Mouse (Mus musculus): ENCODE measurements at regions not wholly inside any gene's neighbourhood (a gene's known extent, or its start where the extent isn't known, plus 50 kb on each side); places are given as distances from the start of the nearest gene placed in this dataset.

DNA sequence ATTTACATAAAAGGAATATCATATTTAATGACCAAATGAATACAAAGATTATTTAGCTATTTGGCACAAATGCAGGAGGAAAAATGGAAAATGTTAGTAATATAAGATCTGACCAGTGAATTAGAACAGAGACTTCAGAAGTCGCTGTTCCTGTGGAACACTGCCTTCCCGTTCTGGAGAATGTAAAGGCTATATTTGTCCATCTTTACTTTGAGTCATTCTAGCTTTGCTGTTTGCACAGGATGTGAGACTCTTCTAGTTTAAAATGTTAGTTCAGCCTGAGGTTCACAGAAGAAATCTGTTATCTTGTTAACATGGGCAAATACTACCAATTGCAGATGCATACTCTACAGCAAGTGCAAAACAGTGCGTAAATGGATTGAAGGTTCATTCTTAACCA lies 418.5 kb upstream of the Adgrl2 start:
- Histone ChIP-seq H3K27me3 (replicated peaks) (no peaks in the 10 kb centered on the region), H3K9ac (replicated peaks) (no peak overlapping the region), H3K27ac (replicated peaks) (no peak overlapping the region), H3K4me1 (peaks cover 6% of the 10 kb centered on the region), H3K4me3 (replicated peaks) (no peak overlapping the region), H3K4me2 (no peak overlapping the region), H3K9me3 (replicated peaks) (no peaks in the 10 kb centered on the region), H3K36me3 (no peaks in the 10 kb centered on the region)
- 87% methylated on average over 3 of the region's 3 CpGs for WGBS
- ATAC-seq (ENCODE audit: low FRiP score), result no peak

DNA sequence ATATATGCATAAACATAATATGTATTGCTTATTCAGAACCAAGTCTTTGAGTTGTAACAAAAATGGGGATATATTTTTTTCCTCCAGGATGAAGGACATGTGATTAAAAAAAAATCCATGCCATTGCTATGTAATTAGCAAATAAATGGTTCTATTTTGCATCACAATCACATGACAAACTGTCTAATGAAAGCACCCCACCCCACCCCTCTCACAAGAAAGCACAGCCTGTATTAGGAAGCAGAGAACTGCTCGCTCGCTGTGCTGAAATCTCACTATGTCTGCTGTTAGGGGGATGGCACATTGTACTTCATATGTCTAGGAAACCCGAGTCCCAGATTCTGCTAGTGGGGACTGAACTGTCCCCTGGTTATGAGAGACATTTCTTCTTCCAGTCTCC lies 415.5 kb upstream of the Adgrl2 start:
- H3K9me3 ChIP-seq (replicated peaks), result no peaks in the 10 kb centered on the region
- no peak overlapping the region for H3K27ac ChIP-seq (replicated peaks)
- H3K27me3 ChIP-seq (replicated peaks), result no peaks in the 10 kb centered on the region
- H3K36me3 ChIP-seq, result no peaks in the 10 kb centered on the region
- peaks cover 6% of the 10 kb centered on the region for H3K4me1 ChIP-seq
- H3K9ac ChIP-seq (replicated peaks), result no peak overlapping the region
- ATAC-seq (ENCODE audit: low FRiP score), result no peak
- WGBS, result 33% methylated on average over 3 of the region's 3 CpGs
- no peak overlapping the region for H3K4me2 ChIP-seq
- H3K4me3 ChIP-seq (replicated peaks), result no peak overlapping the region

DNA sequence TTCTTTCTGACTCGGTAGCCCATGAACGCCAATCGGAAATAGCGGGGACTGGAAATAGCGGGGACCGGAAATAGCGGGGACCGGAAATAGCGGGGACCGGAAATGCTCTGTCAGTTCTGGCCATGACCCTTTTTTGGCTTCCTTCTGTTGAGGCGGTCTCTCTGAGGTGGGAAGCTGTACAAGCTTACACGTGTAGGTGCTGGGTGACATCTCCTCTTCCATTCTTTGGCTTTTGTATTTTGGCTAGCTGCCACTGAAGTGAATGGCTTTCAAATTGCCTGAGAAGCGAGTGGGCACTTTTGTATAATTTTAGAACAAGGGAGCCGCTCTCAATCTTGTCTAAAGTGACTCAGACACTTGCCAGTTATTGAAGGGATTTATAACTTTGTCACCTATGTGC lies 414.3 kb upstream of the Adgrl2 start:
- no peak overlapping the region for H3K27ac ChIP-seq (replicated peaks)
- no peaks in the 10 kb centered on the region for H3K27me3 ChIP-seq (replicated peaks)
- no peak overlapping the region for H3K9ac ChIP-seq (replicated peaks)
- 86% methylated on average over 14 of the region's 14 CpGs for WGBS
- ATAC-seq (ENCODE audit: low FRiP score), result no peak
- H3K4me2 ChIP-seq, result no peak overlapping the region
- peaks cover 6% of the 10 kb centered on the region for H3K4me1 ChIP-seq
- no peaks in the 10 kb centered on the region for H3K36me3 ChIP-seq
- no peak overlapping the region for H3K4me3 ChIP-seq (replicated peaks)
- no peaks in the 10 kb centered on the region for H3K9me3 ChIP-seq (replicated peaks)

DNA sequence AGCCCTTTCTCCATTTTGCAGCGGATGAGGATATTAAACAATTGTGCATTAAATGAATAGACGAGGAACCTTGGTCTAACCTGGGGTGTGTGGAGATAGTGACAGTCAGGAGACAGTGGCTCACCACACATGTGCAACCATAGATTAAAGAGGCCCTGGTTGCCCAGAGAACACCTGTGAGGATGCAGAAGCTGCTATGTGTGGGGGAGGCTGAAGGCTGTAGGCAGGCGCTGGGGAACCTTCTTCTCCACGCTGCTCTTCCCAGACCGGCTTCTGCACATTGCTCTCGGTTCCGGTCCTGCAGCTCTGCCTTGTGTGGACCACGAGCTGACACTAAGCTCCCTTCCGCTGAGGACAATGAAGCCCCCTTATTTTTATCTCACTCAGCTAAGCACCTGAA lies 412.1 kb upstream of the Adgrl2 start:
- Histone ChIP-seq H3K27ac (replicated peaks) (no peak overlapping the region), H3K4me2 (no peak overlapping the region), H3K27me3 (replicated peaks) (no peaks in the 10 kb centered on the region), H3K4me1 (peaks cover 5% of the 10 kb centered on the region), H3K36me3 (no peaks in the 10 kb centered on the region), H3K9ac (replicated peaks) (no peak overlapping the region), H3K9me3 (replicated peaks) (no peaks in the 10 kb centered on the region), H3K4me3 (replicated peaks) (no peak overlapping the region)
- ATAC-seq (ENCODE audit: low FRiP score), result no peak
- WGBS, result 87% methylated on average over 9 of the region's 9 CpGs

DNA sequence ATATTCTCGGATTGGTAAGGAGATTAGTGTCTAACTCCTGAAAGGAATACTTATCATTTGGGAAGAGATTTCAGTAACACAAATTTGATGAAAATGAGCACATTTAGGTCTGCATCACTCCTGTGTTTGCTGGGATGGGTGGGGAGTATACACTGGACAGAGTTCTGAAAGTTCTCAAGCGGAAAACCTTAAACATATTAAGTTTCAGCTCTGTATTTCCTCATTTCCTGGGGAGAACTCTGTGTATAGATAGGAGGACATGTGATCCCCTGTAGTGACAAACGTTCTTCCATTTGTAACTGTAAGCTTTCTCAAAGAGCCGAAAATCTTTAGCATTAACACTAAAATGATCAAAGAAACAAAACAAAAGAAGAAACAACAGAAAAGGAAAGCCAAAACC lies 404.7 kb upstream of the Adgrl2 start:
- no peak for ATAC-seq (ENCODE audit: low FRiP score)
- WGBS, result 75% methylated on average over 4 of the region's 4 CpGs
- no peak overlapping the region for H3K27ac ChIP-seq (replicated peaks)

DNA sequence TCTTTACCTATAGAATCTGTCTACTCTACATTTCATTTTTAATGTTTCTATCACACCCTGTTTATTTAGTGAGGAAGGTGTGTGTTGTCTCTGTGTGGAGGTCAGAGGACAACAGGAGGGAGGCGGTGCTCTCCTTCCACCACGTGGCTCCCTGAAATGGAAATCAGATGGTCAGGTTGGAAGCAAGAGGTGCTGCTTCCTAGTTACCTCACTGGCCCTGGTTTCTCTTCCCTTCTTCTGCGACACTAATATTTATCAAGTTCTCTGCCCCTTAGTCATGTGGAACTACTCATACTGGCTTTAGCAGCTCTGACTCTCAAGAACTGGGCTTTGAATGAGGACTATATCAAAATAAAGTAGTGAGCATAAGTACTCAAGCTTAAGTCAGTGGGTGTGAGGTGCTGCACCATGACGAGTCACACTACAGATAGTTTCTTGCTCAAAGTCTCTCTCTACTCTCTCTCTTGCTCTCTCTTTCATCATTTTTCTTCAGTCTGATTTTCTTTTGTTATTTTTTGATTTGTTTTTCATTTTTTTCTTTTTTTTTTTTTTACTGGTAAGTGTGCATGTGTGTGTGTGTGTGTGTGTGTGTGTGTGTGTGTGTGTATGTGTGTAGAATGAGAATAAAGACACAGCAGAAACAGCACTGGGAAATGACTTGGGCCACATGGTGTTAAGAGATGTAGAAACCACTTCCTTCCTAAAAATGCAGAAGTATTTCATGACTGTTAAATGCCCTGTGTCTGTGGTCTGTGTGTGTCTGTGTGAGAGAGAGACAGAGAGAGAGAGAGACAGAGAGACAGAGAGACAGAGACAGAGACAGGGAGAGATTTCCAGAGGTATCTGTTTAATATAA lies 403.2 kb upstream of the Adgrl2 start:
- ATAC-seq (ENCODE audit: low FRiP score), result no peak
- 75% methylated on average over 4 of the region's 4 CpGs for WGBS

More for the DNA sequence above, 404.7 kb upstream of the Adgrl2 start:
- Histone ChIP-seq H3K27me3 (replicated peaks) (no peaks in the 10 kb centered on the region), H3K4me3 (replicated peaks) (no peak overlapping the region), H3K4me1 (no peaks in the 10 kb centered on the region), H3K36me3 (no peaks in the 10 kb centered on the region), H3K4me2 (no peak overlapping the region), H3K9ac (replicated peaks) (no peak overlapping the region), H3K9me3 (replicated peaks) (no peaks in the 10 kb centered on the region)

DNA sequence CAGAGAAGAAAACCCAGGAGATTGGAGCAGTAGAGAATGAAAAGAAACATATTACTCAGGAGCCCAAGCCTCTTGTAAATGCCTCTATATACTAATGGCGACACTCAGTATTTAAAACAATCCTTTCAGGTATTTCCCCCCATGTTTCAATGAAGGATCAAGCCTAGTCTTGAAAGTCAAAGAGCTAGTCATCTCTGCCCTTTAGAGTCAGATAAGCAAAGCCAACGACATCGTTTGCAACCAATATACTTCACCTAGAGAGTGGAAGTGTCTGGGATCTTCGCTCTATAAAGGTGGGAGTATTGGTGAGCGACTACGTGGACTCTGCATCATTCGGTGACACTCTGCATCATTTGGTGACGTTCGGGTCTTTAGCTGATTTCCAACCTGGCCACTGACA lies 401.8 kb upstream of the Adgrl2 start:
- Histone ChIP-seq H3K27me3 (replicated peaks) (no peaks in the 10 kb centered on the region), H3K4me2 (no peak overlapping the region), H3K9ac (replicated peaks) (no peak overlapping the region), H3K27ac (replicated peaks) (no peak overlapping the region), H3K4me3 (replicated peaks) (no peak overlapping the region), H3K4me1 (no peaks in the 10 kb centered on the region), H3K9me3 (replicated peaks) (no peaks in the 10 kb centered on the region), H3K36me3 (no peaks in the 10 kb centered on the region)
- no peak for ATAC-seq (ENCODE audit: low FRiP score)
- WGBS, result 96% methylated on average over 9 of the region's 9 CpGs

More for the DNA sequence above, 403.2 kb upstream of the Adgrl2 start:
- no peaks in the 10 kb centered on the region for H3K36me3 ChIP-seq
- no peak overlapping the region for H3K4me2 ChIP-seq
- H3K9me3 ChIP-seq (replicated peaks), result no peaks in the 10 kb centered on the region
- H3K4me3 ChIP-seq (replicated peaks), result no peak overlapping the region
- H3K9ac ChIP-seq (replicated peaks), result no peak overlapping the region
- H3K27ac ChIP-seq (replicated peaks), result no peak overlapping the region
- H3K27me3 ChIP-seq (replicated peaks), result no peaks in the 10 kb centered on the region
- H3K4me1 ChIP-seq, result no peaks in the 10 kb centered on the region

DNA sequence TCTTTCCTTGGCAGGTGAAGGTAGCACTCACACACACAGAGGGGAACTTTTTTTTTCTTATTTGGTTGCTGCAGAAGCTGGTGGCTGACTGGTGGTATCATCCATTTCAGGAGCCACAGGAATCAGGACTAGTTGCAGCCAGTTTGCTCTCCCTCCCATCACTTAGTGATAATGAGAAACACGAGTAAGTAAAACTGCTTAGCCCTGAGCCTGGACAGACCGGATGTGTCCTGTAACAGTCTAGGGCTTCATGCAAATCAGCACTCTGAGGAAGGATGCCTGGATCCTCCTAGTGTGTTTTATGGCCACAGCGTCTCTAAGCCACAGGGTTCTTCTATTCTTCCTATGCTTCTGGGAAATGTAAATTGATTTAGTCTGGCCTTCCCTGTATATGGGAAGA lies 397.2 kb upstream of the Adgrl2 start:
- WGBS, result 13% methylated on average over 3 of the region's 3 CpGs
- ATAC-seq (ENCODE audit: low FRiP score), result no peak
- Histone ChIP-seq H3K36me3 (no peaks in the 10 kb centered on the region), H3K27ac (replicated peaks) (no peak overlapping the region), H3K4me2 (no peak overlapping the region), H3K9ac (replicated peaks) (no peak overlapping the region), H3K9me3 (replicated peaks) (no peaks in the 10 kb centered on the region), H3K4me3 (replicated peaks) (no peak overlapping the region), H3K4me1 (0 out of 2 replicates have a peak, but pooled peaks cover 3% of the 10 kb centered on the region), H3K27me3 (replicated peaks) (no peaks in the 10 kb centered on the region)

DNA sequence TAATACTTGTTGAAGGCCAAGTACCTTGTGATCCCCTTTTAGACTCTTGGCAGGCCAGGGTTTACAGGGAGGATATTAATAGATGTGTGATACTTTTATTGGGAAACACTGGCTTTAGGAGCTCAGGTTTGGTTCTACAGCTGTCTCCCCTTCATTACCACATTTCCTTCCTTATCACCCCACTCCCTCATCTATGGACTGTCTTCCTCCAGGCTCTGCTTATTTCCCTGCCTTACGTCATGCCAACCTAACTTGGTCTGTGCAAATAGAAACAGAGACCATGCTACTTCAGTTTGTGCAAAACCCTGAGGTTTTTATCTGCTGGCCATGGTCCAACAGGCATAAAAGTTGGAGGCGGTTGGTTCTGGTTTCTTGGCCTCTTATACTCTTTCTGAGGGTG lies 395.7 kb upstream of the Adgrl2 start:
- no peaks in the 10 kb centered on the region for H3K27me3 ChIP-seq (replicated peaks)
- no peak overlapping the region for H3K9ac ChIP-seq (replicated peaks)
- H3K4me3 ChIP-seq (replicated peaks), result no peak overlapping the region
- peaks cover 6% of the 10 kb centered on the region; the same call in 1 of the 2 replicates for H3K4me1 ChIP-seq
- 65% methylated on average over 2 of the region's 2 CpGs for WGBS
- no peaks in the 10 kb centered on the region for H3K36me3 ChIP-seq
- no peak overlapping the region for H3K4me2 ChIP-seq
- no peak overlapping the region for H3K27ac ChIP-seq (replicated peaks)
- no peak for ATAC-seq (ENCODE audit: low FRiP score)
- no peaks in the 10 kb centered on the region for H3K9me3 ChIP-seq (replicated peaks)

DNA sequence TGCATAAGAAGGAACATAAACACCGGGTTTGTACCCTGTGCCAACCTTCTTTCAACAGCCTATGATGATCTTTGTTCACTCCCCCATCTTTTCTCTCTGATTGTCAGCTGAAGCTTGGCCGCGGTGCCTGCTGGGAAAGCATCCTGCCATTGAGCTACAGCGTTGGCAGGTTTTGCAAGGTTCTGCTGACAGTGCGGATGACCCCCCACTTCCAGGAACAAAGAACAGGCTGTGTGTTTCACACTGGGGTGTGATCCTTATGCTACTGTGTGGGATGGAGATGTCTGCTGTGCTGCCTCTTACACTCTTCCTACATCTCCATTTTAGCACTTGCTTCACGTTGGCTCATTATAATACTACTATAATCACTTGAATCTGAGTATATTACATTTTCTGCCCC lies 395.0 kb upstream of the Adgrl2 start:
- Histone ChIP-seq H3K4me3 (replicated peaks) (no peak overlapping the region), H3K9me3 (replicated peaks) (no peaks in the 10 kb centered on the region), H3K27me3 (replicated peaks) (no peaks in the 10 kb centered on the region), H3K36me3 (no peaks in the 10 kb centered on the region), H3K27ac (replicated peaks) (no peak overlapping the region), H3K9ac (replicated peaks) (no peak overlapping the region), H3K4me2 (no peak overlapping the region), H3K4me1 (peaks cover 6% of the 10 kb centered on the region)
- no peak for ATAC-seq (ENCODE audit: low FRiP score)
- 43% methylated on average over 6 of the region's 6 CpGs for WGBS

DNA sequence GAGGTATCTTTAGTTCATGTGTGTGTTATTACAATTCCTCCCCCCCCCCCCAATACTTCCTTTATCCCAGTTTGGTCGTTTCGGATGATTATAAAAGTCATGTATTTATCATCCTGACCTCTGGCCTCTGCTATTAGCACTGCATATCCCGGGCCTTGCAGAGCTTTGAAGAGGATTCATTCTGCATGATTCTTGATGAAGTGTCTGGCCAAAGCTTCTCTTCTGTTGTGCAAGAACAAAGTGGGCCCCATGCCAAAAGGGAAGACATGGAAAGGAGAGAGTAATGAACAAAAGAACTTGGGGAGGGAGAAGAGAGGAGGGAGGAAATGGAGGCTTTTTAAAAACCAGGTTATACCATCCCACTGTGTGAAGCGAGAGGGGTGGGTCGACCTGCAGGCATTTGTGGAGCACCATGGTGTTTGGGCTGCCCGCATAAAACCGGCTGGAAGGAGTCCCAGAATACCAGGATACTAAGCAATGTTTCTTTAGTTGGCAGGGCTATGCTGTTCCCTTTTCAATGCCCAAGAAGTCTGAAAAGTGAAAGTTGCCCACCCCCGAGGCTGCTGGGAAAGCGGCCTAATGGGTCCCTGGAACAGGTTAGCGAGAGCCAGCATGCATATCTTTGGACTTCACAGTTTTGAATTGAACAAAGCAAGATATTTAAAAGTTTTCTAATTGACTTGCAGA lies 391.3 kb upstream of the Adgrl2 start:
- Histone ChIP-seq H3K36me3 (no peaks in the 10 kb centered on the region), H3K4me3 (replicated peaks) (no peak overlapping the region), H3K4me1 (peaks cover 6% of the 10 kb centered on the region), H3K4me2 (no peak overlapping the region), H3K9ac (replicated peaks) (no peak overlapping the region), H3K9me3 (replicated peaks) (no peaks in the 10 kb centered on the region), H3K27me3 (replicated peaks) (no peaks in the 10 kb centered on the region), H3K27ac (replicated peaks) (no peak overlapping the region)
- peak; percentile 75; the same call in 1 of the 2 replicates for ATAC-seq (ENCODE audit: low FRiP score)
- WGBS, result 67% methylated on average over 10 of the region's 10 CpGs

DNA sequence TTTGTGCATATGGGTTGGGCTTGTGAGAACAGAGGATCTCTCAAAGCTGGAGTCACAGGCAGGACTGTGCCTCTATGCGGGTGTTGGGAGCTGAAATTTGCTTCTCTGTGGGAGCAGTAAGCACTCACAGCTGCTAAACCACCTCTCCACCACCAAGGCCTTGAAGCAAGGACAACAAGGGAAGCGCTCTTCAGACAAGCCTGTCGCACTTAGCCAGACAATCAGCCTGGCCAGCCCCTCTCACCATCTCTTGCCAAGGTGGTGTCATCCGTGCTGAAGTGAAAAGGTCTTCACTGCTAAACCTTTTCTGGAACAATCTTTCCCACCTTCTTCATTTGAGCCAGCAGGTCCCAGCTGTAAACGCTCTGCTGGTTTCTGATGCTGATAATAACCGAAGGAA lies 390.7 kb upstream of the Adgrl2 start:
- H3K4me3 ChIP-seq (replicated peaks), result no peak overlapping the region
- no peaks in the 10 kb centered on the region for H3K9me3 ChIP-seq (replicated peaks)
- no peak for ATAC-seq (ENCODE audit: low FRiP score)
- no peaks in the 10 kb centered on the region for H3K27me3 ChIP-seq (replicated peaks)
- no peaks in the 10 kb centered on the region for H3K36me3 ChIP-seq
- no peak overlapping the region for H3K4me2 ChIP-seq
- 77% methylated on average over 6 of the region's 6 CpGs for WGBS
- H3K27ac ChIP-seq (replicated peaks), result no peak overlapping the region
- H3K4me1 ChIP-seq, result peaks cover 4% of the 10 kb centered on the region
- H3K9ac ChIP-seq (replicated peaks), result no peak overlapping the region

All from neural tube, embryonic 15.5 days (tissue).